Mouse (Mus musculus) gastrocnemius, postnatal 14 days (tissue): Measurements from ENCODE around the gene Srf. TPM values are rescaled to one million over a fixed set of nuclear protein-coding genes. Genes with fewer than 3 reads are reported as not detected.

Experiments used
- DNase-seq: peaks from one replicate; pipeline ENCODE4 v3.0.0; 2021; ENCODE audit warnings: mixed read lengths
- intact Hi-C: fragments of 180-260 bp; cut with DNase I; formaldehyde crosslinking; loops from one replicate; pipeline ENCODE4 v1.15.1; 2025; ENCODE audit warnings: low total_unique reads
- long read RNA-seq, 2 experiments: library from polyadenylated mRNA; stranded (forward); transcript quantifications; one replicate each; pipeline ENCODE4 v2.0.0; 2021
- total RNA-seq, 2 experiments: library from RNA; stranded (reverse); gene quantifications; 2 replicates each; pipeline ENCODE4 v1.2.3; 2021

Gene Srf
- total RNA-seq: 10 to 100 TPM; 48.7 to 66.2 TPM
- long read RNA-seq, experiment 1, transcript Srf-201 (7 exons, 2,616 nt): major isoform, 14 of 47 reads
- long read RNA-seq, experiment 1, partial matches to known transcripts: 17 of 47 reads
- long read RNA-seq, experiment 1, other reads (novel, unspliced or antisense): 13 of 47 reads
- long read RNA-seq, experiment 2, transcript Srf-201 (7 exons, 2,616 nt): major isoform, 13 of 34 reads
- long read RNA-seq, experiment 2, partial matches to known transcripts: 7 of 34 reads
- long read RNA-seq, experiment 2, other reads (novel, unspliced or antisense): 10 of 34 reads

DNA sequence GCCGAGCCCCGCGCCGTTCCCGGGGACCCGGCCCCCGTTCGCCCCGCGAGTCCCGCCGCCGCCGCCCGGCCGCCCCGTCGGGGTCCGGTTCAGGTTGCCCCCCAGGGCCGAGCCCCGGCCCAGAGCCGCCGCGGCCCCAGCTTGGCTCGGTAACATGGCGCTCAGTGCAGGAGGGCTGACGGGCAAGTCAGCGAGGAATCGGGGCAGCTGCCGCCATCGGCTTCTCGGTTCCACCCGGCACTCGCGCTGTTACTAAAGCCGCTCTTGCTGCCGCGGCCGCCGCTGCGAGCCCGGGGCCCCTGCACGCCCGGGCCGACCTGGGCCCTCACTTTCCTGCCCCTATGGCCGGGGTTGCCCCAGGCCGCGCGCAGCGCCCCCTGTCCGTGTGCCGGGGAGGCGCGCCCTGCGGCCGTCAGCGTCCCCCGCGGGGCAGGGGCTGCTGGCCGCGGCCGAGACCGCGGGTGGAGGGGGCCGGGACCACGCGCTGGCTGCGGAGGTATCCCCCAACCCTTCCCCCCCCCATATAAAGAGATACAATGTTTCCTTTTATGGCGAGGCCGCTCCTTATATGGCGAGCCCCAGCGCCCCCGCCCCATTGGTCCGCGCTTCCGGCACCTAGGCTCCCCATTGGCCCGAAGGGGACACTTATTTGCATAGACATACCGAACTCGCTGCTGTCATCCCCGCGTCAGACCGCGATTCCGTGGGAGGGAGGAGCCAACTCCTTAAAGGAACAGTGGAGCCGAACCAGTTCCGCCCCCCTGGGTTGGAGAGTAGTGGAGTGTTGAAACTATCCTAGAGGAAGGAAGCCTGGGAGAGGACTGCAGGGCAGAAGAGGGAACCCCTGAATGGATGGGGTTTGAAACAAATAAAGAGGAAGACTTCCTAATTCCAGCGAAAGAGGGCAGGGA, at the start of gene Srf:
Gene Srf (minus strand): TSS at position 503 of the 911 bp plus-strand sequence.
- intact Hi-C loops: no loop called here
- peak; percentile 96 for DNase-seq

DNA sequence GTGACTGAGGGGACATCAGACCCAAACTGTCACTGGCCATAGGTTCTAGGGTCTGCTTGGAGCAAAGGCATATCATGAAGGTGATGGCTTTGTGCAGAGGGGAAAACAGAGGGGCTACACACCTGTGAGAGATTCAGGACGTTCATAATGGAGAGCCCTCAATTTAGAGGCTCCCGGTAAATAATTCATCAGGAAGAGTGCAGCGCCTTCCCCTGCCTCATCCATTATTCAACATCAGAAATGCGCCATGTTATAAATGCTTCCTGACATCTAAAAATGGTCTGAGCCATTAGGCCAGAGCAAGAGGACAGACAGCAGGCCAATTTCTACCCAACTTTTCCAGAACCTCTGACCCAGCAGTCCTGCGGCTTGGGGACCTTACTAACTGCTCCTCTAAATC, 49.2 kb upstream of the Srf start:
- DNase-seq: no peak
- intact Hi-C loops: no loop called here

DNA sequence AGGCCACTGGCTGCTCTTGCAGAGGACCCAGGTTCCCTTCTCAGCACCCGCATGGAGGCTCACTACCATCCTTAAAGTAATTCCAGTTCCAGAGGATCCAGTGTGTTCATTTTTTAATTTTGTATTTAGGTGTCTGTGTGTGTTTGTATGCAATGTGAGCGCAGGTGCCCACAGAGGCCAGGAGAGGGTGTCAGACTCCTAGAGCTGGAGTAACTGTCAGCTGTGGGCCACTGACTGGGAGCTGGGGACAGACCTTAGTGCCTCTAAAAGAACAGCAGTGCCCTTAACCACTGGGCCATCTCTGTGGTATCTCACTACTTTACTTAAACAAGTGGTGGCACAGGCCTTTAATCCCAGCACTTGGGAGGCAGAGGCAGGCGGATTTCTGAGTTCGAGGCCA, 47.3 kb upstream of the Srf start:
- DNase-seq: no peak
- intact Hi-C loops: no loop called here

DNA sequence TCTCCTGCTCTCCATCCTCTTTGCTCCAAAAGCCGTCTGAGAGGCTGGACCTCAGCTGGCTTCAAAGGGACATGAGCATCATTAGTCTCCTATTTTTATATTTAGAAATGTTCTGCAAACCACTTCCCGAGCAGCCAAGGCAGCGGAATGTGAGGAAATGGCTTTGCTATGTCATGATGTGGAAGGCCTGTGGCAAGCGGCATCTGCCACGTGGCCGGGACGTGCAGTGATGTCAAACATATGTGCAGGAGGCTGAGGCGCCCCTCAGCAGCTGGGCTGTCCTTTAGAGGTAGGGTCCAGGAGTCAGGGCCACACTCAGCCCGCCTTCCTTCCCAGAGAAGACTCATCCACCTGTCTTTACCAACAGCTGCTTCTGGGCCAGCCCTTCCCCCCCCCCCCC, 46.2 kb upstream of the Srf start:
- intact Hi-C loops: no loop called here

DNA sequence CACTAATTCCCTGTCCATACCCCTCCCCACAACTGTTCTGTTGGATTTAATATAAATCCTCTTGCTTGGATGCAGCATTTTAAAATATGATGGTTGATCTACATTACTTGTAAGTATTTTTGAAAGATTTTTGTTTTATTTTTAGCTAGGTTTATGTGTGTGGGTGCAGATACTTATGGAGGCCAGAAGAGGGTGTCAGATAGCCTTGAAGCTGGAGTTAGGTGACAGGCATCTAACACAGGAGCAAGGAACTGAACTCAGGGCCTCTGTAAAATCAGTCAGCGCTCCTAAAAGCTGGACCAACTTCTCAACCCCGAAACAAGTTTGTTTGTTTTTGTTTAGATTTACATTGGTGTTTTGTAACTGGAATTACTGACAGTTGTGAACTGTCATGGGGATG, 44.6 kb upstream of the Srf start:
- intact Hi-C loops: no loop called here

More for the DNA sequence above, 46.2 kb upstream of the Srf start:
- DNase-seq: no peak

DNA sequence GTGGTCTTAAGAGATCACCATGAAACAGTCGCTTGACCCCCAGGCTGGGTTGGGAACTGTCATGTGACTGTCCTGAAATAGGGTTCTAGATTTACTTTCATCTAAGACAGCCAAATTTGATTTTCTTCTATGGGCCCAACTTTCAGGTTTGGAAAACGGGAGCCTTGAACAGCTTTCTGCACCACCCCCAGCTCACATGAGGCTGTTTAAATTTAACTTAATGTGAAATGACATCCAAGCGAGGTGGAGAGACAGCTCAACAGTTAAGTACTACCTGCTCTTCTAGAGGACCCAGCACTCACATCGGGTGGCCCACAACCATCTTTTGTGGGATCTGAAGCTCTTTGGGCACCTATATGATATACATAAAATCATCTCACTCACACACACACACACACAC, 43.0 kb upstream of the Srf start:
- no peak for DNase-seq
- intact Hi-C loops: no loop called here

More for the DNA sequence above, 44.6 kb upstream of the Srf start:
- no peak for DNase-seq

DNA sequence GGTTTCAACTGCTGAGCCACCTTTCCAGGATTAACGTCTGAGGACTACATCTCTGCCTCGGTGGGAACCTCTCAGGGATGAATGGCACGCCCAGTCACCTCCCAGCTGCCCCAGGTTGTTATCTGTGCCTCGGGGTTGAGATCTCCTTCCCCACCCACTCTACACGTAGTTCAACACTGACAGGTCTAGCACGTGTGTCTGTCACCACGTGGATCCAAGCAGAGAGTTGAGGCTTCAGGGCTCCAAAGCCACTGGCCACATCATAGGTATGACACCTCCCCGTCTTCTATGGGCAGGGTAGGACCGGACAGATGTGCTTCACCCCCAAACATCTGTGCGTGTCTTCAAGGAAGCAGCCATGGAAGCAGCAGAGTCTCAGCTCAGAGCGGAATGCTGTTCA, 42.0 kb upstream of the Srf start:
- no peak for DNase-seq
- intact Hi-C loops: no loop called here

DNA sequence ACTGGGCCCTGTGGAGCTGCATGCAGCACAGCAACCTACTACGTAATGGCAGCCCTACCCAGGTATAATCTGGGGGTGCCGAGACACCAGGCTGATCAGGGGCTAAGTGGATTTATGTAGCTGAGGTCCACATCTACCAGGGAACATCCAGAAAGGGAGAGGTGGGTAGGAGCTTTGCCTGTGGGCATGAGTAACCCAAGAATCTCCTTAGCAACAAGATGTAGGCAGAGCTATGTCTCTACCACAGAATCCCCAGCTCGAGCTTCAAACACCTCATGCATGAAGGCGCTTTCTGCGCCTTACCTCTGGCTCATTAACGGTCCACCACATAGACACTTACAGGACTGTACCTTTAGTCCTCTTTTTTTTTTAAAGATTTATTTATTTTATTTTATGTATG, 39.4 kb upstream of the Srf start:
- DNase-seq: no peak
- intact Hi-C loops: no loop called here

DNA sequence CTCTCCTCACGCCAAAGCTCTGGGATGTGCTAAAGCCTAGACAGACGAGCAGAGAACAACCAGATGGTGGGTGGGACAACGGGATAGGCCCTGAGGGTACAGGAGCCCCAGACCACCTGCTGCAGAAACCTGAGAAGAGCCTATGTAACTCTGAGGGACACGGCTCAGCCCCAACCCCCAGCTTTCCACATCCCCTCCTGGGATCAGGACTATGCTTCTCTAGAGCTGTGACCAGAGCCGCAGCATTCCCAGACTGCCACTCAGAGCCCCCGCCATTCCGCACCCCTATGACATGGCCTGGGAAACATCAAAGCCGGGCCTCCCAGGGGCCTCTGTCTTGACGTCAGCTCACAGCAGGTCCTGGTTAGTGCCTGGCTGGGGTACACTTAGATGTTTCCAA, 38.6 kb upstream of the Srf start:
- intact Hi-C loops: loop anchor here (5.0 kb wide), 1 partner anchor 38 kb away; no protein-coding TSS in a partner anchor
- DNase-seq: no peak

DNA sequence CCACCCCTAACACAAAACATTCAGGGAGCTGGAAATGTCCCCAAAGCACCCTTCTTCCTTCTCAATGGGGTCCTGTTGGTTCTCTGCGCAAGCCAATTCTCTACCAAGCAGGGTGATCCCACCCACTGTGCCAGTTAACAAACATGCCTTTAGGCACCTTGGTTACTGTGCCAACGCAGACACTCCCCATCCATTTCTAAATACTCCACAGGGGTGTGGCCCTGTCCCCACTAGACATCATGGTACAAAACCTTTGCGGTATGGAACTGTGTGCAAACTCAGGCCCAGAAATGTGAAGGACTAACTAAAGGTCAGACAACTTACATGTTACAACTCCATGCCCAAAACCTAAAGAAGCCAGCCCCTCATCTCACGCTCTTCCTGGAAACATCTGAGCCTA, 37.1 kb upstream of the Srf start:
- intact Hi-C loops: loop anchor here (5.0 kb wide), 1 partner anchor 39 kb away; no protein-coding TSS in a partner anchor
- no peak for DNase-seq

DNA sequence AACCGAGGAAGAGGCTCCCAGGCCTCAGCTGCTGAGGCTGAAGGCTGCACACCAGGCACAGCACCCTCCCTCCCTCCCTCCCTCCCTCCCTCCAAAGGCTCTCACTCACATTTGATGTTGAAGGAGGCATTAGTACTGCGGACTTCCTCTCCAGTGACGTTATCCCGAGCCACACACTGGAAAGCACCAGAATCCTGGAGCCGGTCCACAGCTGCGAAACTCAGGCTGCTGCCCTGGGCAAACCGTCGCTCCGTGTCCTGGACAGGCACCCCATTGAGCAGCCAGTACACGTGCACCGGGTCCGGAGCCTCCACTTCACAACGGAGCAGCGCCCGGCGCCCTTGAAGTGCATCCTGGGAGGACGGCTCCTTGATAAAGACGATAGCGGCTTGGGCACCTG, 35.4 kb upstream of the Srf start:
- intact Hi-C loops: loop anchor here (5.0 kb wide), 1 partner anchor 41 kb away; no protein-coding TSS in a partner anchor
- no peak for DNase-seq

DNA sequence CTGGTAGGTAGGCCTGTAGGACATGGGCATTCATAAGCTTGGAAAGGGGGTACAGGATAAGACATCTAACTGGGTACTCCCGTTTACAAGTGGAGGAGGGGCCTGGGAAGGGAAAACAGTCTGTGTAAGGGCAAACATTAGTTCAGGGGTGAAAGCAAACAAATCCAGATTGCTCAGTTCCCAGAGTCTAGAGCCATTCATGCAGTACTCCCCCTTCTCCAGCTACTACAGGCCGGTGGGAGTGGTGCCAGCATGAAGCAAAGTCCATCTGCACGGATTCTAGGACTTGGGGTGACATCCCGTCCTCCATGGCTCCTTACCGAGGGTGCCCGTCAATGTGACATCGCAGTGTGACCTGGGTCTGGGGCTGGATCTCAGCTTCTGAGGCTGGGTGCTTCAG, 34.5 kb upstream of the Srf start:
- no peak for DNase-seq
- intact Hi-C loops: loop anchor here (5.0 kb wide), 1 partner anchor 42 kb away; no protein-coding TSS in a partner anchor

DNA sequence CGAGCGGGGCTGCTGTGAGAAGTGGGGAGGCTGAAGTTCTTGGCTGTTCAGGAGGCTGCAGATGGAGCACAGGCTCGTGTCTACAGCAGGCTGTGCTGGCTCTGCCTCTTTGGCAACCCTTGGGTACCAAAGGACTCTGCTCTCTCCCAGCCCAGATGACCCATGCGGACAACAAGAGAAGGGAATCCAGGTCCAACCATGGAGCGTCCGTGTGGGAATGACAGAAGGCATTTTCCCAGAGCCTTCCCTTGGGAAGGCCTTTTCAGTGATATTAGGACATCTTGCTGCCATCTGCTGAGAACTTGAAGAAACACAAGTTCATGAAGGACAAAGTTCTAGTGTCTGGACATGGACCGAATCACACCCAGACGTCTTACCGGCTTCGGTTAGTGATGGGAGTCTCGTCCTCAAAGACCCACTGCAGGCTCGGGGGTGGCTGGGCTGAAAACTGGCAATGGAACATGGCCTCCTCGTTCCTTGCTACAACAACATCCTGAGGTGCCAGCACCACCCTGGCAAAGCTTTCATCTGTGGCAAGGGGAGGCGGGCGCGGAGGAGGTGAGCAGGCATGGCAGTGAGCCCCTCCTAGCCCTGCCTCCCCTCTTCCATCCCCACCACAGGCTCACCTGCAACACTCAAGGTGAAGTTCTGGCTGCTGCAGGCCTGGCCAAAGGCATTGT, 33.8 kb upstream of the Srf start:
- no peak for DNase-seq
- intact Hi-C loops: loop anchor here (5.0 kb wide), 2 partner anchors 43 to 67 kb away; no protein-coding TSS in a partner anchor

DNA sequence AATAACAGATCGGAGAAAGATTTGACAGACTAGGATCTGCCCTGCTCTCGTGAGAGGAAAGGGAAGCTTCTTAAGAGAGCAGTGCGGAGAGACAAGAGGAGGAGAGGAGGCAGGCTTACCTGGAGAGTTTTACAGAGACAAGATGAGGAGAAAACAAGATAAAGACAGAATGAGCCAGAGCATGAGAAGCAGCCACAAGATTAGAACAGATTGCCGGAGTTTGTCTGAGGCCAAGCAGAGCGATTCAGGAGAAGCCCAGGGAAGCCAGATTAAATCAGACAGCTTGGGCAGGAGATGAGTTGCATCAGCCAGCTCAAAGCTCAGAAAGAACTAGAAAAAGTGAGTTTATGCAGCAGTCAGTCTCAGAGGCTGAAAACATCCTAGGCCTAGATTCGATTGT, 32.9 kb upstream of the Srf start:
- intact Hi-C loops: loop anchor here (5.0 kb wide), 1 partner anchor 67 kb away; no protein-coding TSS in a partner anchor

DNA sequence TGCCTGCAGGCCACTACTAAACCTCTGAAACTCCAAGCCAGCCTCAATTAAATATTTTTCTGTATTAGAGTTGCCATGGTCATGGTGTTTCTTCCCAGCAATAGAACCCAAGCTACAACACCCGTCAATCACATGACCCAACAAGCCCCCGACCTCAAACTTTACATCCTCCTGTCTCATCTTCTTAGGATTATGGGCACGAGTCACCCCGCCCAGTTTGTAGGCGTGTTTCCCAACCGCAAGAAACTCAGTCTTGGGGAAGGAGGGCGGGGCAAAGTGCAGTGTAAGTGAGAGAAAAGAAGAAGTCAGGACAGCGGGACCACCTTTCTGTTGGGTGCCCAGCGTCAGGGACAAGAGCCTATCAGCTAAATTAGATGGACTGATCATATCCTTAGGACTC, 32.2 kb upstream of the Srf start:
- no peak for DNase-seq
- intact Hi-C loops: loop anchor here (5.0 kb wide), 1 partner anchor 66 kb away; no protein-coding TSS in a partner anchor

More for the DNA sequence above, 32.9 kb upstream of the Srf start:
- DNase-seq: no peak

DNA sequence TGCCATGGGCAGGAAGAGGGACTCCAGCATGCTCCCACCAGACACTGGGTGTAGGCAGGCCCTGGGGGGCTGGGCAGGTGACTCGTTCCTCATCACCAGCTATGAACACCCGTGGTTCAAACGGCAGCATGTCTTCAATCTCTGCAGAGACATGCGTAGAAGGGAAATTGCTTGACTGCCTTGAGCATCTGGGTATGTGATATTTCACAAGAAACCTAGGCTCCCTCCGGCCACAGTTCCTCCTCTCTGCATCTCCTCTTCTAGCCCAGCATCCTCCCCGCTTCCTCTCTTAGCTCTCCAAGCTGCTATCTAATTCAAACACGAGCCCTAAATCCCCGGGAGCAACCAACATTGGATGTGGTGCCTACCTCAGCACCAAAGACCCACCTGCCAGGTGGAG, 30.4 kb upstream of the Srf start:
- intact Hi-C loops: loop anchor here (5.0 kb wide), 1 partner anchor 64 kb away; no protein-coding TSS in a partner anchor
- DNase-seq: no peak

DNA sequence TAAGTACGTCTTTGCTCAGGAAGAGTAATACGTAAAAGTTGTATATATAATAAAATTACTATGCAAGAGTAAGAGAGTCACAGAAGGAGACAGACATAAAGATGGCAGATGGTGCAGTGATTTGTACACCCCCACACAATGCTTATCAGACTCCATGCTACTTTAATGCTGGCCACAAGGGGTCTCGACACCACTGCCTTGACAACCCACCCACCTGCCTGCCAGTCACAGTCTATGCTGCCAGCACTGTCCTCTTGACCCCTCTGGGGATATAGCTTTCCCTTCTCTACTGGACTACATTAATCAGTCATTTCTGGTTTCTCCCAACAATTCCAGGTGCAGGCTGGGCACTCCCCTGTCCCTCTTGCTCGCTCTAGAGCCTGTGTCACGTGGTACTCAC, 22.7 kb upstream of the Srf start:
- intact Hi-C loops: no loop called here
- no peak for DNase-seq

DNA sequence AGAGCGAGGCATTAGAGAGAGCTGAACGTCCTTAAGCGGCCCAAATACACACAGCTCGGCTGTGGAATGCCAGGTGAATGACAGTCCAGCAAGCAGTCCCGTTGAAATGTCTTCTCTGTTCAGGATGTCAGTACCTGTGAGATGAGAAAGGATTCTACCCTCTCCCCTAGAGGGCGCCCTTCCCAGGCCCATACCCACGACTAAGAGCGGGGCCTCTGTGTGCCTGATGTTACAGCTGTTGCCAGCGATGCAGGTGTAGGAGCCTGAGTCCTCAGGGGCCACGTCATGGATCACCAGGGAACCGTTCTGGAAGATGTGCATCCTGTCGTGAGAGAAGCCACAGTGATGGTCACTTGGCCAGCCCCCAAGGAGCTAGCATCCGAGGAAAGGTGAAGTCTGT, 20.1 kb upstream of the Srf start:
- intact Hi-C loops: no loop called here
- DNase-seq: no peak

DNA sequence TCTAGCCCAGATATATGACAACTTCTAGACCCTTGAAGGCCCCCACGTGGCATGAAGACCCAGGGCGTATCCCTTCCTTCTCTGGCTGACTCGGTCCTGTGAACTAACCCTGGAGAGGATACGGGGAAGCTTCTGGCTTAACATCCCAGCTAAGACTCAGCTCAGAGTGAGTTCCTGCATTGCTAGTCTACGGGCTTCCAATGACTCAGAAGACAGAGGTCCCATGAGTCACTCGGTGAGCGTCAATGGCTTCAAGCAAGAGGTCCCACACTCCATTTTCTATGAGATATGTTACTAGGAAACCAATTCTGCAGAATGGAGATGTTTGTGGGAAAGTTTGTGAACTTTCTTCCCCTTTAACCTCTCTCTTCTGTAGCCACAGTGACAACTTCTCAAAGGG, 18.6 kb upstream of the Srf start:
- intact Hi-C loops: no loop called here
- DNase-seq: no peak

DNA sequence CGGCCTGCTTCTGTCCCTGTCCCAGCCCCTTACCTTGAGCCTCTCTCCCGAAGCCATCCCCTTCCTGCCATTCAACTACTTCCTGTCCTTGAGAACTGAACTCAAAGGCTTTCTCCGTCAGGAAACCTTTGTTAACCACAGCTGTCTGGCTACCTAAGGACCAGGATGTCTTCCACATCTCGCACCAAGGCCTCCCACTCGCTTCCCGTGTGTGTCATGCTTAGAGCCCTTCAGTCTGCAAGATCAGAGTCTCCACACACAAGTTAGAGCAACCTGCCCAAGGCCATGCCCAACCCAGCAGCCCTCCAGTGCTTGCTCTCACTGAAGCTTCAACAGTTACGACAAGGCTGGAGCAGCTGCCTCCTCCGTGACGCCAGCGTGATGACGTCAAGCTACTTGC, 15.0 kb upstream of the Srf start:
- no peak for DNase-seq

More for the DNA sequence above, 15.0 kb upstream of the Srf start:
- intact Hi-C loops: no loop called here
